Mouse (Mus musculus) E14TG2a.4 (cell line): ENCODE results near the gene Grb7.

Experiments used
- H3K27me3 ChIP-seq: 2 replicates; pipeline ENCODE4 v1.6.1; 2014; ENCODE audit warnings: low read length, control low read depth; ENCODE audit not compliant: insufficient read depth
- H3K36me3 ChIP-seq: 2 replicates; pipeline ENCODE4 v1.6.1; 2014; ENCODE audit warnings: low read length, control low read depth; ENCODE audit not compliant: insufficient read depth
- H3K4me1 ChIP-seq: replicated peaks from 2 replicates; pipeline ENCODE4 v1.6.1; 2014; ENCODE audit warnings: low read depth, low read length, control low read depth
- H3K4me3 ChIP-seq: replicated peaks from 2 replicates; pipeline ENCODE4 v1.5.1; 2014; ENCODE audit warnings: mild to moderate bottlenecking, low read length
- H3K9me3 ChIP-seq: 2 replicates; pipeline ENCODE4 v1.6.1; 2014; ENCODE audit warnings: low read length, control low read depth
- CTCF ChIP-seq: conservative IDR thresholded peaks from 2 replicates; pipeline ENCODE4 v1.5.1; 2014; ENCODE audit warnings: low read length
- NANOG ChIP-seq: IDR thresholded peaks from 2 replicates; pipeline ENCODE4 v1.6.1; 2014; ENCODE audit warnings: borderline replicate concordance, low read length, mixed read lengths
- POU5F1 ChIP-seq: IDR thresholded peaks from 2 replicates; pipeline ENCODE4 v1.6.1; 2014; ENCODE audit warnings: low read length, borderline replicate concordance

The Grb7 gene

DNA sequence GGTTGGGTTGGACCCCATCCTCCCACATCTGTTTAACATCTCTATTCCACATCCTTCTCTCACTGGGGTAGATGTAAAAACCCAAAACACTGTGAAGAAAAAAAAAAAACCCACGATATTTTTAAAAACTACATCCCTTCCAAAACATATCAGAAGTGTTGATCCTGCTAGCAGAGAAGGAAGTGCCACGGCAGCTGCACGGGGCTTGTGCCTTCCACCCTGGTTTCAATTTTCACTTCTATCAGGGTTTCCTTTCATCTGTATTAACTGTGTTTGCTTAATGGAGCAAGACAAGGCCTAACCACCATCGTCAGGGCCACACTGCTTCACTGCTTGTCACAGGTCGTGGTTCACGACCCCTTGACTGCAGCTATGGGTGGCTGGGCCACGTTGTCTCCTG is 46.8 kb downstream of the Grb7 start:
- H3K36me3 ChIP-seq: no peaks in the 10 kb centered on the region
- H3K9me3 ChIP-seq: no peaks in the 10 kb centered on the region
- H3K27me3 ChIP-seq: peaks cover 12% of the 10 kb centered on the region
- H3K4me1 ChIP-seq: peaks cover 17% of the 10 kb centered on the region
- no peak overlapping the region for H3K4me3 ChIP-seq
- no peak for TF ChIP-seq POU5F1
- TF ChIP-seq NANOG: no peak
- no peak for TF ChIP-seq CTCF

DNA sequence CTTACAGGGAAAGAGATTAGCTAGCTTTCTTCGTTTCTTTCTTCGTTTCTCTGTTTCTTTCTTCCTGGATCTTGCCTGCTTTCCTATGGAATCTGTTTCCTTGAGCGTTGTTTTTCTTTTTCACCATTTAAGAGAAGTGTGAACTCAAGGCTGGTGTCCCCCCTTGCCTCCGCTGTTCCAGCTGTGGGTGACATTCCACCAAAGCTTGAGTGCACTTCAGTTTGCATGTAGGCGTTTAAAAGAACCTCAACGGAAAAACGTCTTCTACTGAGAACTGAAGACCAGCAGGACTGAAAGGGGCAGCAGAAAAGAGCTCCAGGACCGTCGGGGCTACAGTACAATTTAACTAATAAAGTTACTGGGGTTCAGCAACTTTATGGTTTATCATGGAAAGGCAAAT is 47.2 kb downstream of the Grb7 start:
- TF ChIP-seq POU5F1 (no peak), CTCF (no peak), NANOG (no peak)

DNA sequence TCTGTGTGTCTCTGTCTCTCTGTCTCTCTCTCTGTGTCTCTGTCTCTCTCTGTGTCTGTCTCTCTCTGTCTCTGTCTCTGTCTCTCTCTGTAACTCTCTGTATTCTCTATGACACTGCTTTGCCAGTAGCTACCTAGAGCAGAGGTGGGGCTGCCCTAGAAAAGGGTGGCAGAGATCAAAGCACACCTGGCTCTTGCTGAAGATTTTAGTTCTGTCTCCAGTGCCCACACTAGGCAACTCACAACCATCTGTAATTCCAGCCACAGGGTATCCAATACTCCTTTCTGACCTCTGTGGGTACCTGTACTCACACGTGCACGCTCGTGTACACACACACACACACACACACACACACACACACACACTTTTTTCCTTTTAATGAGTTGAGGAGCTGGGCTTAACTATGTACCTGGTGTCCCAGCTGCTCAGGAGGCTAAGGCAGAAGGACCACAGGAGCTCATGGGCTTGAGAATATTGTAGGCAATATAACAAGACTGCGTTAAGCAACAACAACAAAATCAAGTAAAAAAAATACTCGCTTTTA is 49.1 kb downstream of the Grb7 start:
- H3K27me3 ChIP-seq: peaks cover 14% of the 10 kb centered on the region

More for the DNA sequence above, 47.2 kb downstream of the Grb7 start:
- Histone ChIP-seq H3K27me3 (peaks cover 12% of the 10 kb centered on the region), H3K4me3 (no peak overlapping the region), H3K4me1 (peaks cover 16% of the 10 kb centered on the region), H3K36me3 (no peaks in the 10 kb centered on the region), H3K9me3 (no peaks in the 10 kb centered on the region)

DNA sequence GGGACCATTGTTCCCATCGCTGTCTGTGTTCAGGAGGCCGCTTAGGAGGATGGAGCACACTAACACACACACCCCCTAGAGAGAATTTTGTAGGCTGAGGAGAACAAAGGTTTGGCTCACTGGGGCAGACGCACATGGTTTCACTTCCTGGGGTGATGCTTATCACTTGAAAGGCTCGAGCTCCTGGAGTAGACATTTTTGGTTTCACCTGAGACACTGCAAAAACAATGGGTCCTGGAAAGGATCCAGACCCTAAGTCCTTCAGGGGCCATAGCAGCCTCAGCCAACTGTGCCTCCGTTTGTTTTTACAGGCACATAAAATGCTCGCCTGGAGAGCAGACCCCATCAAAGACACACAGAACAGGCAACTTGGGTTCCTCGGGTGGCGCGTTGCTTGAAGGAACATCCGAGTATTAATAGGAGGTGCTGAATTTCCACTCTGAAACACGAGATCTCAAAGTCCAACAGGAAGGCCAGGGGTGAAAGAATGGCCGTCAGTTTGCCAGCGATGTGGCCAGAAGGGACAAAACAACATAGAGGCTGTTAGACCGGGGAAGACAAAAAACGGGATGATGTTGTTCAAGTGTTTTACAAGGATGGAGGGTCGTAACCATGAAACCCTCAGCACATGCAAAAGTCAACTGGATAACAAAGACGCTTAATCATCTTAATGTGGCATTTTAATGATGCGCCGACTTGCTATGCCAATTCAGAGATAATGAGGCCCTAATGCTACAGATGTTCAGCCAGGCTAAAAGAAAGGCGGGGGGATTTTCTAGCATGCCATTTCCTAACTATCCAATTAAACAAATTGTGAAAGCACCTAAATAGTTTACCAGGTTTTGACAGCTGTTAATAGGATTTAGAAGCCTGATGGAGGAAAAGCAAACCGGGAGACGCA is 51.4 kb downstream of the Grb7 start:
- Histone ChIP-seq H3K4me1 (peaks cover 16% of the 10 kb centered on the region), H3K4me3 (no peak overlapping the region), H3K36me3 (no peaks in the 10 kb centered on the region), H3K27me3 (peaks cover 17% of the 10 kb centered on the region; the same call in 1 of the 2 replicates), H3K9me3 (no peaks in the 10 kb centered on the region)
- TF ChIP-seq NANOG: no peak
- TF ChIP-seq CTCF: no peak
- TF ChIP-seq POU5F1: no peak

More for the DNA sequence above, 49.1 kb downstream of the Grb7 start:
- Histone ChIP-seq H3K9me3 (no peaks in the 10 kb centered on the region), H3K4me1 (peaks cover 10% of the 10 kb centered on the region), H3K36me3 (no peaks in the 10 kb centered on the region), H3K4me3 (no peak overlapping the region)
- no peak for TF ChIP-seq CTCF
- no peak for TF ChIP-seq POU5F1
- TF ChIP-seq NANOG: no peak

DNA sequence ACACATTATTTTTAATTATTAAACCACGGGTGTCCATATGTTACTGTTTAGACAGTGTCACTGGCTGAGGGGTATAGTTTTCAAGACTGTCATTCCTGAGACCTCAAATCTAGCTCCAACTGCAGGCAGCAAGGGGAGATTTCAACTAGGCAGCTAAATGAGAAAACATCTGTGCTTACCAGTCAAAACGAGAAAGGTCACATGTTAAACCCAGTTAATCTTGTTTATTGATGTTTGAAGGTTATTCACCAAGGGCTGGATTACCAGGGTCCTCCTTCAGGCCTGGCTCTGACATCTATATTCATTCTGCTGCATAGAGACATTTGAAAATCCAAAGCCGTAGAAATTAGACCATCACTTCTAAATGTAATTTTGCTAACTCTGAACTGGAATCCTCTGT is 58.7 kb downstream of the Grb7 start:
- Histone ChIP-seq H3K27me3 (0 out of 2 replicates have a peak, but pooled peaks cover 9% of the 10 kb centered on the region), H3K9me3 (no peaks in the 10 kb centered on the region), H3K4me3 (no peak overlapping the region), H3K4me1 (peaks cover 6% of the 10 kb centered on the region; the same call in 1 of the 2 replicates), H3K36me3 (no peaks in the 10 kb centered on the region)
- TF ChIP-seq CTCF (no peak), NANOG (no peak), POU5F1 (no peak)
